Mouse (Mus musculus) megakaryocyte, adult 5-6 weeks (primary cell): Measurements from ENCODE around the gene Thada. TPM values are rescaled to one million over a fixed set of nuclear protein-coding genes. Genes with fewer than 3 reads are reported as not detected.
"Not testable (repeated sequence)": the region's sequence is repeated elsewhere in the genome, so short reads cannot be mapped to it uniquely, and the experiment has no call there.

Source experiments
- ATAC-seq: 2 replicates; pipeline ENCODE4 v1.8.0; 2016; ENCODE audit warnings: mild to moderate bottlenecking, inconsistent platforms; ENCODE audit not compliant: poor library complexity, severe bottlenecking
- total RNA-seq, 2 experiments: library from RNA; stranded (forward) in 1 of 2; stranded (reverse) in 1 of 2; fragments of 153-499, 151-499 nt in 1 of 2; fragments of 221-1000, 200-1000 nt in 1 of 2; gene quantifications; 2 replicates each; pipeline versions ENCODE4 v1.2.3 to v1.2.4; 2015 to 2017

The Thada gene
- total RNA-seq, 2 experiments from 2014 or later = 12.5 to 15.4 TPM

GRCm38 (mm10) chr17:84306151-84306550 is 159.9 kb downstream of the Thada start:
- ATAC-seq = peak; percentile 63

GRCm38 (mm10) chr17:84305074-84305473 is 160.9 kb downstream of the Thada start:
- no peak for ATAC-seq

GRCm38 (mm10) chr17:84304141-84304540 is 161.9 kb downstream of the Thada start:
- ATAC-seq = no peak

- ATAC-seq = no peak
These were observed 168.0 kb downstream of the Thada start for GRCm38 (mm10) chr17:84297976-84298375.

- ATAC-seq = no peak
These were observed 172.8 kb downstream of the Thada start for GRCm38 (mm10) chr17:84293221-84293620.

GRCm38 (mm10) chr17:84291228-84291627 is 174.8 kb downstream of the Thada start:
- not testable (repeated sequence) for ATAC-seq

GRCm38 (mm10) chr17:84287675-84288420 is 178.2 kb downstream of the Thada start:
- no peak for ATAC-seq

GRCm38 (mm10) chr17:84286536-84286935 is 179.5 kb downstream of the Thada start:
- ATAC-seq = no peak

- ATAC-seq = no peak
These were observed 183.4 kb downstream of the Thada start for GRCm38 (mm10) chr17:84282388-84283280.

GRCm38 (mm10) chr17:84279001-84279400 is 187.0 kb downstream of the Thada start:
- ATAC-seq = no peak

GRCm38 (mm10) chr17:84278193-84278953 is 187.6 kb downstream of the Thada start:
- no peak for ATAC-seq

GRCm38 (mm10) chr17:84274999-84275398 is 191.0 kb downstream of the Thada start:
- ATAC-seq = peak; percentile 85

GRCm38 (mm10) chr17:84274163-84274562 is 191.8 kb downstream of the Thada start:
- ATAC-seq = no peak

- ATAC-seq = peak; percentile 33
These were observed 193.3 kb downstream of the Thada start for GRCm38 (mm10) chr17:84272557-84273261.

GRCm38 (mm10) chr17:84271566-84272202 is 194.3 kb downstream of the Thada start:
- ATAC-seq = no peak

- ATAC-seq = no peak
These were observed 196.3 kb downstream of the Thada start for GRCm38 (mm10) chr17:84269722-84270121.

GRCm38 (mm10) chr17:84268450-84268849 is 197.6 kb downstream of the Thada start:
- ATAC-seq = peak; percentile 69

- ATAC-seq = no peak
These were observed 198.4 kb downstream of the Thada start for GRCm38 (mm10) chr17:84267456-84268074.

GRCm38 (mm10) chr17:84266161-84266948 is 199.7 kb downstream of the Thada start:
- ATAC-seq = no peak
